Mouse (Mus musculus): ENCODE data around the gene Trub2. TPM values are rescaled to one million over a fixed set of nuclear protein-coding genes. Genes with fewer than 3 reads are reported as not detected.

The Trub2 gene
- polyA plus RNA-seq, 1 experiment = 40.0 TPM

- no peak overlapping the region for H3K27ac ChIP-seq (ENCODE audit: insufficient read depth, low read length)
- no peak overlapping the region for H3K4me3 ChIP-seq (ENCODE audit: insufficient read depth, low read length)
- H3K4me1 ChIP-seq (ENCODE audit: control insufficient read depth, insufficient read depth, low read length) = no peaks in the 10 kb centered on the region
- no peak for TF ChIP-seq CTCF (IDR thresholded peaks at IDR 0.05; ENCODE audit: extremely low read depth, insufficient read depth, low read length)
- TF ChIP-seq POLR2A (IDR thresholded peaks at IDR 0.05; ENCODE audit: extremely low read depth, insufficient read depth, low read length) = no peak
Measured at GRCm38 (mm10) chr2:29713501-29713900, 74.8 kb downstream of the Trub2 start.

GRCm38 (mm10) chr2:29711877-29712276 is 76.4 kb downstream of the Trub2 start:
- TF ChIP-seq CTCF (IDR thresholded peaks at IDR 0.05; ENCODE audit: extremely low read depth, insufficient read depth, low read length) (no peak), POLR2A (IDR thresholded peaks at IDR 0.05; ENCODE audit: extremely low read depth, insufficient read depth, low read length) (no peak)
- H3K27ac ChIP-seq (ENCODE audit: insufficient read depth, low read length) = no peak overlapping the region
- no peak overlapping the region for H3K4me3 ChIP-seq (ENCODE audit: insufficient read depth, low read length)
- no peaks in the 10 kb centered on the region for H3K4me1 ChIP-seq (ENCODE audit: control insufficient read depth, insufficient read depth, low read length)

Other genes with a start within 250 kb of the Trub2 start
- 85.8 and 91.8 TPM in 2 replicates for gene Rapgef1, start 168.8 kb downstream of the Trub2 start, polyA plus RNA-seq (2012; rRNA removed)
- gene Gm13420, start 36.8 kb downstream of the Trub2 start, polyA plus RNA-seq (2012; rRNA removed) = 0.96 and 1.1 TPM in 2 replicates
- not detected in 2 replicates for gene Gm13547, start 29.2 kb downstream of the Trub2 start, polyA plus RNA-seq (2012; rRNA removed)
- gene Coq4, start 1.0 kb downstream of the Trub2 start, polyA plus RNA-seq (2012; rRNA removed) = 39.0 and 42.6 TPM in 2 replicates
- gene Slc27a4, start 14.1 kb upstream of the Trub2 start, polyA plus RNA-seq (2012; rRNA removed) = 74.2 and 77.1 TPM in 2 replicates
- gene Urm1, start 31.6 kb upstream of the Trub2 start, polyA plus RNA-seq (2012; rRNA removed) = 68.6 and 75.0 TPM in 2 replicates
- gene Cercam, start 80.7 kb upstream of the Trub2 start, polyA plus RNA-seq (2012; rRNA removed) = 18.4 and 21.0 TPM in 2 replicates
- gene Odf2, start 100.7 kb upstream of the Trub2 start, polyA plus RNA-seq (2012; rRNA removed) = 172 and 188 TPM in 2 replicates
- gene Gle1, start 146.9 kb upstream of the Trub2 start, polyA plus RNA-seq (2012; rRNA removed) = 49.4 and 53.1 TPM in 2 replicates
- gene Sptan1, start 177.1 kb upstream of the Trub2 start, polyA plus RNA-seq (2012; rRNA removed) = 772 and 816 TPM in 2 replicates

Measured in cortical plate, adult 2 months (tissue).